Mouse (Mus musculus) heart, adult 2 months (tissue): Measurements from ENCODE around the gene Ugt1a7c. TPM values are rescaled to one million over a fixed set of nuclear protein-coding genes. Genes with fewer than 3 reads are reported as not detected.
"Not testable (repeated sequence)": the region's sequence is repeated elsewhere in the genome, so short reads cannot be mapped to it uniquely, and the experiment has no call there.

Experiments used
- DNase-seq, 2 experiments: peaks; one replicate each; pipeline ENCODE4 v3.0.0; 2021
- H3K27ac ChIP-seq: fragments of 200-600 bp; 2 replicates; pipeline ENCODE4 v1.8.1; 2022
- H3K27me3 ChIP-seq: fragments of 200-500 bp; 2 replicates; pipeline ENCODE4 v1.6.1; 2012; ENCODE audit warnings: mild to moderate bottlenecking, low read length, inconsistent platforms, mixed read lengths; ENCODE audit not compliant: control insufficient read depth, insufficient read depth
- H3K36me3 ChIP-seq: fragments of 200-500 bp; 2 replicates; pipeline ENCODE4 v1.6.1; 2012; ENCODE audit warnings: low read length, inconsistent platforms; ENCODE audit not compliant: control insufficient read depth, insufficient read depth
- H3K4me1 ChIP-seq: fragments of 200-500 bp; 2 replicates; pipeline ENCODE4 v1.6.1; 2011; ENCODE audit warnings: low read length; ENCODE audit not compliant: control insufficient read depth, insufficient read depth
- H3K4me3 ChIP-seq: fragments of 200-600 bp; 2 replicates; pipeline ENCODE4 v1.8.1; 2022
- H3K79me2 ChIP-seq: fragments of 200-500 bp; replicated peaks from 2 replicates; pipeline ENCODE4 v1.6.1; 2012; ENCODE audit warnings: mild to moderate bottlenecking, inconsistent platforms, low read length, moderate library complexity, mixed read lengths; ENCODE audit not compliant: control insufficient read depth, insufficient read depth
- H3K9ac ChIP-seq: fragments of 200-500 bp; 2 replicates; pipeline ENCODE4 v1.6.1; 2012; ENCODE audit warnings: low read depth, mild to moderate bottlenecking, control low read depth, inconsistent platforms, low read length, mixed read lengths
- CTCF ChIP-seq: fragments of 200-600 bp; IDR thresholded peaks from 2 replicates; pipeline ENCODE4 v1.8.1; 2022; ENCODE audit warnings: antibody characterized with exemption, mild to moderate bottlenecking, moderate library complexity
- EP300 ChIP-seq: fragments of 200-500 bp; IDR thresholded peaks from 2 replicates; pipeline ENCODE4 v1.6.1; 2011; ENCODE audit warnings: low read depth, low read length, control low read depth; ENCODE audit not compliant: insufficient read depth
- POLR2A ChIP-seq: fragments of 200-500 bp; IDR thresholded peaks from 2 replicates; pipeline ENCODE4 v1.6.1; 2011; ENCODE audit warnings: mild to moderate bottlenecking, low read depth, low read length, control low read depth; ENCODE audit not compliant: insufficient read depth
- WGBS: fragments of 180-500 bp; shearing (Covaris S2); methylation state at CpG from one replicate; pipeline ENCODE4 v1.1.7; 2018; 5-methylcytosine and 5-hydroxymethylcytosine counted together
- intact Hi-C: fragments of 180-260 bp; cut with DNase I; formaldehyde crosslinking; loops from one replicate; pipeline ENCODE4 v1.15.1; 2025
- polyA plus RNA-seq: library from polyadenylated mRNA; depleted of rRNA; stranded (reverse); fragments of >200 nt; gene quantifications from 2 replicates; pipeline ENCODE4 v1.2.3, GENCODE M21; 2012
- total RNA-seq, 2 experiments: library from RNA; stranded (reverse); gene quantifications; 2 replicates each; pipeline ENCODE4 v1.2.3; 2021

Ugt1a7c gene
- total and polyA plus RNA-seq, 3 experiments: 0.70 to 1.2 (median 0.90) TPM

DNA sequence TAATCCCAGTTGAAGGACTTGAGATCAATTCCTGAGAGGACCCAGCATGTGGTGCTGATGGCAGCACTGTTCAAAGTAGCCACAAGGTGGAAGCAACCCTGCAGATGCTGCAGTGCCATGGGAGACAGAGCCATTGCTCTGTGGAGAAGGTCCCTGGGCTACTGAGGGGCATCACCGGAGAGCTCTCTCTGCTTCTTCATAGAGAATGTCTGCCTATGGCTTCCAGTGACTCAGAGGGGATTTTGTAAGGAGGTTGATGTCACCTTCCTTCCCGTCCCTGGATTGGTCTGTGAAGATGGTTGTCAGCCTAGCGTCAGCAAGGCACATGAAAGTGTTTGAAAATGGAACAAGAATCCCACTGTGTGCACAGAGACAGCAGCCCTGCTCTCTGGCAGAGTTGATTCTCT is 589 bp upstream of the Ugt1a7c start:
- H3K27ac ChIP-seq, H3K79me2 ChIP-seq, H3K4me3 ChIP-seq, H3K27me3 ChIP-seq, H3K36me3 ChIP-seq, intact Hi-C loops, H3K9ac ChIP-seq, H3K4me1 ChIP-seq: not testable (repeated sequence)
- peak; percentile 20; the same call in 1 of the 2 replicates for TF ChIP-seq CTCF
- DNase-seq: peak in 1 of 2 experiments; percentile 17
- 52% methylated on average over 3 of the region's 3 CpGs for WGBS

DNA sequence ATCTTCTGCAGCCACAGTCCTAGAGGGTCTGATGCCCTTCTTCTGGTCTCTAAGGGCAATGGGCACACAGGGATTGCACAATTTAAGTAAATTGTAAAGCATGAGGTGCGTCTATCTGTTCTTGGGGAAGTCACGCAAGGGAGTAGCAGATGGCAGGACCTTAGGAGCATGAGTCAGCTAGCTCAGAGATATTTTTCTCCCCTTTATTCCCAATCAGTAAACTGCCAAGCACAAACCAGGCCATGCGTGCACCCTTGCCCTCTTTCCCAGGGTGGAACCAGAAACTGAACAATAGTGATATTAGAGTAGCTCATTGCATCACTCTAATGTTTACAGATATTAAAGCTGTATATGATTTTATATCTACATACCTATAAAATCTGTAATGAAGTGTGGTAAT is 3.7 kb downstream of the Ugt1a7c start:
- H3K4me3 ChIP-seq, H3K27ac ChIP-seq, H3K36me3 ChIP-seq, H3K27me3 ChIP-seq, intact Hi-C loops, H3K79me2 ChIP-seq, H3K9ac ChIP-seq, H3K4me1 ChIP-seq, DNase-seq: not testable (repeated sequence)
- WGBS: 78% methylated on average over 3 of the region's 3 CpGs

- DNase-seq, H3K79me2 ChIP-seq, H3K4me3 ChIP-seq, H3K9ac ChIP-seq, H3K36me3 ChIP-seq, H3K4me1 ChIP-seq, H3K27ac ChIP-seq, intact Hi-C loops, H3K27me3 ChIP-seq: not testable (repeated sequence)
- 68% methylated on average over 2 of the region's 2 CpGs for WGBS
Measured at GRCm38 (mm10) chr1:88099691-88100090, 4.8 kb downstream of the Ugt1a7c start.

GRCm38 (mm10) chr1:88103019-88103418 is 8.2 kb downstream of the Ugt1a7c start, which contains the start of gene Ugt1a6b:
Gene Ugt1a6b (plus strand): TSS chr1:88103252.
- H3K27ac ChIP-seq, H3K79me2 ChIP-seq, H3K4me1 ChIP-seq, H3K27me3 ChIP-seq, H3K4me3 ChIP-seq, intact Hi-C loops, H3K9ac ChIP-seq, H3K36me3 ChIP-seq: not testable (repeated sequence)
- peak in 1 of 2 experiments; percentile 18 for DNase-seq
- 41% methylated on average over 3 of the region's 3 CpGs for WGBS

DNA sequence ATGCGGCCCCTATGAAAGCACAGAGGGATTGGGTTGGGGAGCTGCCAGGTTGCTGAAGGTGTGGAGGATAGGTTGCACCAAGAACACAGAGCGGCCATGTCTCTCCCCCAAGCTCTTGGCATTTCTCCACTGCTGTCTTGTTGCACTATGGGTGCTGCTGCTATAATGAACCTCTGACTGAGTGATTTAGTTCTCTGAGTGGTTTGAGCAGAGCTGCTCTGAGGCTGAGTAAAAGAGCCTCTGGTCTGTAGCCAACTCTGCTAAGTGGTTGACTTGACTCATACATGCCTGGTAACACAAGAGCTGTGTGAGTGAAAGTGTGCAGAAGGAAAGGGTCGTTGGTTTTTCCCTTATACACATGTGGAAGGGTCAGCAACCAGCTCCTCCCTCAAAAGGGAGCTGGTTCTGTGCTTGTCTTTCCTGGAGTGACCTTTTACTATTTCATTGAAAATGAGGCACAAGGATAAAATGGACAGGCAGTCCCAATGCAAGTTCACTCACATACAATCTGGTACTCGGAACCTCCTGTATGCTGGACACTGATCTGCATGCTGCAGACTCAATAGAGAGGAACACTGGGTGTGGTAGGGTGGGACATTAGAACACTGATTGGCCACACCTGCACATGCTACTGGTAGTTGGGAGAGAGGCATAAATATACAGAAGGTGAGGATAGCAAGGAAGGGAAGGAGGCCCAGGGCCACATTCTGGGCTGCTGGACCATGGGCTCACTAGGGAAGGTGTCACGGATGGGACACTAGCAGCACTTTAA is 9.0 kb downstream of the Ugt1a7c start:
- DNase-seq, intact Hi-C loops, H3K27me3 ChIP-seq, H3K9ac ChIP-seq, H3K4me3 ChIP-seq, H3K79me2 ChIP-seq, H3K27ac ChIP-seq, H3K36me3 ChIP-seq, H3K4me1 ChIP-seq: not testable (repeated sequence)
- 71% methylated on average over 5 of the region's 5 CpGs for WGBS

DNA sequence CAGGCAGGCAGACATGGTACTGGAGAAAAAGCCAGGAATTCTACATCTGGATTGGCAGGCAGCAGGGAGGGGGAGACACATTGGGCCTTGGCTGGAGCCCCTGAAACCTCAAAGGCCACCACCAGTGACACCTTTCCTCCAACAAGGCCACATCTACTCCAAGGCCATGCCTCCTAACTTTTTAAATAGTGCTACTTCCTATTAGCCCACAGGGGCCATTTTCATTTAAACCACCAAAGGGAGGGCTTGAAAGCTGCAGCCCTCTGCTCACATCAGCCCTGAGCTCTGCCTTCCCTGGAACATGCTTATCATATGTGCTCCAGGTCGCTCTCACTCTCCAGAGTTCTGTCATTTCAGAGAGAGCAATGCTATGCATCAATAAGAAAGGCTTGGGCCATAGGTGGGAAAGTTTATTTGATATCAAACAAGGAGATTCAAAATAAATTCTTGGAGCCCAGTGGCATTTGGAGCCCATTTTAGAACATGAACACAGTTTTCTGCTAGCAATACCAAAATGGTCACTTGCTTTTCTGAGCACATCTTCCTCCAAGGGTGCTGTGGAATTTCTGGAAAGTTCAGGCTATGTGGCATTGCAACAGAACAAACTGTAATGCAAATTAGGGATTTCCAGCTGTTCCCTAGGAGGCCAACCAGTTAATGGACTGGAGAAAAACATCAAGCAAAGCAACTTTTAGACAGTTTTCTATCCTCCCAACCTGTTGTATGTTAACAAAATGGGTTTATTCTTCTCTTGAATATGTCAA is 10.0 kb downstream of the Ugt1a7c start:
- Histone ChIP-seq H3K79me2 (no peaks in the 10 kb centered on the region), H3K4me1 (no peaks in the 10 kb centered on the region), H3K36me3 (no peaks in the 10 kb centered on the region), H3K27ac (no peak overlapping the region), H3K27me3 (no peaks in the 10 kb centered on the region), H3K9ac (no peak overlapping the region), H3K4me3 (no peak overlapping the region)
- 95% methylated on average over 1 of the region's 1 CpGs for WGBS
- intact Hi-C loops: no loop called here
- TF ChIP-seq CTCF: no peak
- no peak for TF ChIP-seq POLR2A
- no peak for TF ChIP-seq EP300
- DNase-seq: no peak
